Comparison of ENCODE assay signal across 20 mouse cellular contexts in the genomic region with DNA sequence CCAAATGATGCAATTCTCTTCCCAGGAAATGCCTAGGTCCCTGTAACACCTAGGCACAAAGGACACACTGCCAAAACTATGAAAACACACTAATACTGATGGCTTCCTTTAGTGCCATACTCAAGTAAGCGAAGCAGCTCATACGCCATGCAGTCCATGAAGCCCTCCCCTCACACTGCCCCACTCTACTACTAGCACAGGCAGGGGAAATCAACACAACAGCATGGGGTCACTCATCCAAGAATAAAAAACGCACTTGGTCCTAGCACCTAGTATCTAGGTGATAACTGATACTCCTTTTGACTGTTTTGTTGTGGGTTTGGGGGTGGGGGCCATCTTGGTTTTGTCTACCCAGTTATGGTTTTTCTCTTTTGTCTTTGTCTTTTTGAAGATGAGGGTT. TPM values are rescaled to one million over a fixed set of nuclear protein-coding genes. Genes with fewer than 3 reads are reported as not detected.
DNase-seq lines count a peak whose midpoint lies in the region; ATAC-seq and TF ChIP-seq lines count a peak whose summit lies in the region.
"Had no signal": no experiment of that assay in that cellular context is flagged by ENCODE, and none has a peak within 500 bp of the region (broad histone marks: within the 10 kb centered on the region; RNA-seq: fewer than 3 reads in every experiment).

No protein-coding gene starts in this region.

- no peak overlapping the region for H3K9ac ChIP-seq in forebrain, embryonic 14.5 days (ENCODE audit: low read length)
- H3K9ac ChIP-seq in forebrain, embryonic 12.5 days = no peak overlapping the region
- H3K9ac ChIP-seq in hindbrain, embryonic 15.5 days = no peak overlapping the region
- H3K9ac ChIP-seq: heart, embryonic 12.5 days; limb, embryonic 15.5 days; midbrain, embryonic 12.5 days had no signal

- H3K27ac ChIP-seq in forebrain, embryonic 14.5 days (ENCODE audit: low read depth, low read length) = no peak overlapping the region
- no peak overlapping the region for H3K27ac ChIP-seq in forebrain, embryonic 12.5 days
- peak overlapping the region; percentile 51 for H3K27ac ChIP-seq in left cerebral cortex, adult 2 months
- 0 out of 2 replicates have a peak overlapping the region, but pooled peaks have one; percentile 36 for H3K27ac ChIP-seq in hindbrain, embryonic 15.5 days (replicated peaks)
- H3K27ac ChIP-seq: limb, embryonic 15.5 days; midbrain, embryonic 12.5 days; stomach, postnatal 0 days had no signal

- no peak overlapping the region for H3K4me2 ChIP-seq in forebrain, embryonic 14.5 days (ENCODE audit: low read length)
- H3K4me2 ChIP-seq in forebrain, embryonic 12.5 days = no peak overlapping the region
- no peak overlapping the region for H3K4me2 ChIP-seq in hindbrain, embryonic 15.5 days
- H3K4me2 ChIP-seq: heart, embryonic 12.5 days; limb, embryonic 15.5 days; midbrain, embryonic 12.5 days had no signal

- no peaks in the 10 kb centered on the region for H3K27me3 ChIP-seq in forebrain, embryonic 14.5 days (replicated peaks; ENCODE audit: control insufficient read depth, insufficient read depth, low read length)
- no peaks in the 10 kb centered on the region for H3K27me3 ChIP-seq in forebrain, embryonic 12.5 days
- no peaks in the 10 kb centered on the region for H3K27me3 ChIP-seq in hindbrain, embryonic 15.5 days
- H3K27me3 ChIP-seq: heart, embryonic 12.5 days; limb, embryonic 15.5 days; midbrain, embryonic 12.5 days had no signal

- peak; percentile 5 for DNase-seq in forebrain, embryonic 14.5 days (ENCODE audit: low spot score)
- DNase-seq in left cerebral cortex, adult 2 months (ENCODE audit: extremely low spot score in 1 of 2, low spot score in 2 of 2) = no peak
- no peak for DNase-seq in left cerebral cortex, adult 18-20 months (ENCODE audit: low spot score in 2 of 2)
- peak; percentile 24 for DNase-seq in MN1 (ENCODE audit: low spot score)
- no peak for DNase-seq in left cerebral cortex, adult 8-10 months (ENCODE audit: low spot score in 2 of 2)

- 0 out of 2 replicates have a peak, but pooled peaks have one; percentile 36 for ATAC-seq in forebrain, embryonic 14.5 days
- no peak for ATAC-seq in forebrain, embryonic 12.5 days (ENCODE audit: low FRiP score)
- peak; percentile 14; the same call in 1 of the 2 replicates for ATAC-seq in hindbrain, embryonic 15.5 days (ENCODE audit: low FRiP score, low read depth)
- no peak for ATAC-seq in megakaryocyte-erythroid progenitor cell, adult 5-6 weeks (replicated peaks; ENCODE audit: low FRiP score, low TSS enrichment, poor library complexity, severe bottlenecking)

- intact Hi-C loops in left cerebral cortex, adult 2 months (cut with DNase I) = no loop called here

- 0 out of 2 replicates have a peak, but pooled peaks cover 12% of the 10 kb centered on the region for H3K36me3 ChIP-seq in forebrain, embryonic 14.5 days (ENCODE audit: control insufficient read depth, insufficient read depth, low read length)
- H3K36me3 ChIP-seq in forebrain, embryonic 12.5 days (replicated peaks) = peaks cover 20% of the 10 kb centered on the region
- peaks cover 7% of the 10 kb centered on the region; the same call in 1 of the 2 replicates for H3K36me3 ChIP-seq in hindbrain, embryonic 15.5 days

- TF ChIP-seq CTCF in left cerebral cortex, adult 2 months (IDR thresholded peaks at IDR 0.05) = no peak

- no peak overlapping the region for H3K4me3 ChIP-seq in forebrain, embryonic 14.5 days (ENCODE audit: low read depth, low read length)
- no peak overlapping the region for H3K4me3 ChIP-seq in forebrain, embryonic 12.5 days (replicated peaks)
- H3K4me3 ChIP-seq in left cerebral cortex, adult 2 months = no peak overlapping the region
- H3K4me3 ChIP-seq in hindbrain, embryonic 15.5 days = no peak overlapping the region
- H3K4me3 ChIP-seq: erythroblast, embryonic 14.5 days; heart, embryonic 12.5 days; limb, embryonic 15.5 days; midbrain, embryonic 12.5 days had no signal

- H3K9me3 ChIP-seq in forebrain, embryonic 14.5 days (replicated peaks; ENCODE audit: control insufficient read depth, low read length) = no peaks in the 10 kb centered on the region
- no peaks in the 10 kb centered on the region for H3K9me3 ChIP-seq in forebrain, embryonic 12.5 days
- H3K9me3 ChIP-seq in hindbrain, embryonic 15.5 days = no peaks in the 10 kb centered on the region
- H3K9me3 ChIP-seq: heart, embryonic 12.5 days; limb, embryonic 15.5 days; midbrain, embryonic 12.5 days had no signal

- WGBS in forebrain, embryonic 14.5 days = 92% methylated on average over 3 of the region's 3 CpGs
- WGBS in forebrain, embryonic 12.5 days = 88% methylated on average over 3 of the region's 3 CpGs
- 81% methylated on average over 3 of the region's 3 CpGs for WGBS in hindbrain, embryonic 15.5 days

- peaks cover 11% of the 10 kb centered on the region for H3K4me1 ChIP-seq in forebrain, embryonic 14.5 days (ENCODE audit: control insufficient read depth, insufficient read depth, low read length)
- H3K4me1 ChIP-seq in forebrain, embryonic 12.5 days = peaks cover 10% of the 10 kb centered on the region; the same call in 1 of the 2 replicates
- peaks cover 22% of the 10 kb centered on the region for H3K4me1 ChIP-seq in hindbrain, embryonic 15.5 days (replicated peaks)

RNA-seq across cellular contexts. Expression of gene A730071L15Rik, which starts 12.4 kb away (rescaled TPM):
- polyA plus RNA-seq in forebrain, embryonic 14.5 days (2014; fragmentation: Nextera tagmentation; extraction: Ambion mirVana) = 0.35 and 0.95 TPM in 2 replicates
- polyA plus RNA-seq in forebrain, embryonic 12.5 days (2016; fragmentation: Nextera tagmentation; extraction: Ambion mirVana) = 0.46 and 0.81 TPM in 2 replicates
- total RNA-seq in left cerebral cortex, adult 2 months (2021) = under 1 TPM in 1 of 2 experiments, not detected in 1; 0.56 TPM
- total RNA-seq in left cerebral cortex, adult 18-20 months (2021) = under 1 TPM; 0.28 to 0.30 TPM
- polyA plus RNA-seq in hindbrain, embryonic 15.5 days (2015; fragmentation: Nextera tagmentation; extraction: Ambion mirVana) = 0.31 and 0.86 TPM in 2 replicates
- 2.9 TPM in 1 of 2 replicates, not detected in the other for total RNA-seq in megakaryocyte-erythroid progenitor cell, adult 5-6 weeks (2014; fragmentation: Nextera tagmentation)
- 0.47 TPM in 1 of 2 replicates, not detected in the other for total RNA-seq in megakaryocyte-erythroid progenitor cell, adult 5-6 weeks (2017)
- total RNA-seq in left cerebral cortex, adult 8-10 months (2022) = under 1 TPM; 0.30 to 0.53 (median 0.39) TPM
- total RNA-seq: granulocyte monocyte progenitor cell, adult 5-6 weeks; layer of hippocampus, postnatal 10 days; left cerebral cortex, postnatal 25 days had no signal
- polyA plus RNA-seq: erythroblast, embryonic 14.5 days; heart, embryonic 12.5 days had no signal

RNA-seq across cellular contexts. Expression of gene Nudcd3, which starts 12.8 kb away (rescaled TPM):
- 49.7 and 50.3 TPM in 2 replicates for polyA plus RNA-seq in forebrain, embryonic 14.5 days (2014; fragmentation: Nextera tagmentation; extraction: Ambion mirVana)
- 60.5 and 64.1 TPM in 2 replicates for polyA plus RNA-seq in forebrain, embryonic 12.5 days (2016; fragmentation: Nextera tagmentation; extraction: Ambion mirVana)
- total RNA-seq in left cerebral cortex, adult 2 months (2021) = 100 to 1,000 TPM; 120 to 125 TPM
- total RNA-seq in left cerebral cortex, adult 18-20 months (2021) = 100 to 1,000 TPM; 119 to 128 TPM
- polyA plus RNA-seq in hindbrain, embryonic 15.5 days (2015; fragmentation: Nextera tagmentation; extraction: Ambion mirVana) = 64.5 and 65.2 TPM in 2 replicates
- total RNA-seq in megakaryocyte-erythroid progenitor cell, adult 5-6 weeks (2014; fragmentation: Nextera tagmentation) = 27.6 and 35.1 TPM in 2 replicates
- 34.6 and 39.0 TPM in 2 replicates for total RNA-seq in megakaryocyte-erythroid progenitor cell, adult 5-6 weeks (2017)
- 100 to 1,000 TPM; 138 to 154 (median 147) TPM for total RNA-seq in left cerebral cortex, adult 8-10 months (2022)

RNA-seq across cellular contexts. Expression of gene Npc1l1, which starts 42.5 kb away (rescaled TPM):
- 0.05 TPM in 1 of 2 replicates, not detected in the other for polyA plus RNA-seq in forebrain, embryonic 14.5 days (2014; fragmentation: Nextera tagmentation; extraction: Ambion mirVana)
- polyA plus RNA-seq in forebrain, embryonic 12.5 days (2016; fragmentation: Nextera tagmentation; extraction: Ambion mirVana) = not detected in 2 replicates
- total RNA-seq in left cerebral cortex, adult 2 months (2021) = 1 to 10 TPM in 1 of 2 experiments, under 1 TPM in 1; 0.77 to 1.0 TPM
- total RNA-seq in left cerebral cortex, adult 18-20 months (2021) = under 1 TPM; 0.63 to 0.68 TPM
- polyA plus RNA-seq in hindbrain, embryonic 15.5 days (2015; fragmentation: Nextera tagmentation; extraction: Ambion mirVana) = 0.07 and 0.08 TPM in 2 replicates
- total RNA-seq in megakaryocyte-erythroid progenitor cell, adult 5-6 weeks (2014; fragmentation: Nextera tagmentation) = 0.22 TPM in 1 of 2 replicates, not detected in the other
- total RNA-seq in megakaryocyte-erythroid progenitor cell, adult 5-6 weeks (2017) = not detected in 2 replicates
- total RNA-seq in left cerebral cortex, adult 8-10 months (2022) = under 1 TPM; 0.65 to 0.94 (median 0.79) TPM
- total RNA-seq: common myeloid progenitor, adult 5-6 weeks; granulocyte monocyte progenitor cell, adult 5-6 weeks; heart, postnatal 25 days had no signal
- polyA plus RNA-seq: embryonic facial prominence, embryonic 11.5 days; erythroblast, embryonic 14.5 days; heart, embryonic 12.5 days; midbrain, embryonic 12.5 days; neural tube, embryonic 11.5 days had no signal

Comparison
In these comparisons a context has a peak if more than half of its experiments do, and no peak if none do; other contexts are left out.
1. ATAC-seq: peak in forebrain, embryonic 14.5 days (single experiment) and hindbrain, embryonic 15.5 days (single experiment); none in forebrain, embryonic 12.5 days (single experiment) and megakaryocyte-erythroid progenitor cell, adult 5-6 weeks (single experiment).
2. DNase-seq: peak in forebrain, embryonic 14.5 days (single experiment) and MN1 (single experiment); none in left cerebral cortex, adult 2 months (0 of 2), left cerebral cortex, adult 18-20 months (0 of 2) and left cerebral cortex, adult 8-10 months (0 of 2).
3. H3K27ac ChIP-seq: peak in left cerebral cortex, adult 2 months (single experiment) and hindbrain, embryonic 15.5 days (single experiment); none in forebrain, embryonic 14.5 days (single experiment) and forebrain, embryonic 12.5 days (single experiment).